Mouse (Mus musculus) liver, embryonic 12.5 days (tissue): Measurements from ENCODE around the gene Osbpl10. TPM values are rescaled to one million over a fixed set of nuclear protein-coding genes. Genes with fewer than 3 reads are reported as not detected.

Experiments
- ATAC-seq: fragments of 200-750 bp; cut with Nextera tagmentation; 2 replicates; pipeline ENCODE4 v1.8.0; 2017; ENCODE audit warnings: moderate number of reproducible peaks, mild to moderate bottlenecking, moderate library complexity
- H3K27ac ChIP-seq: fragments of 300-500 bp; sonication (generic); 2 replicates; pipeline ENCODE4 v1.5.1; 2016; ENCODE audit warnings: mild to moderate bottlenecking
- H3K27me3 ChIP-seq: fragments of 300-500 bp; sonication (generic); replicated peaks from 2 replicates; pipeline ENCODE4 v1.6.1; 2016; ENCODE audit warnings: mild to moderate bottlenecking, moderate library complexity
- H3K36me3 ChIP-seq: fragments of 300-500 bp; sonication (generic); 2 replicates; pipeline ENCODE4 v1.6.1; 2016; ENCODE audit warnings: mild to moderate bottlenecking, moderate library complexity
- H3K4me1 ChIP-seq: fragments of 300-500 bp; sonication (generic); 2 replicates; pipeline ENCODE4 v1.6.1; 2016
- H3K4me2 ChIP-seq: fragments of 300-500 bp; sonication (generic); 2 replicates; pipeline ENCODE4 v1.6.1; 2016; ENCODE audit warnings: mild to moderate bottlenecking, moderate library complexity
- H3K4me3 ChIP-seq: fragments of 300-500 bp; sonication (generic); 2 replicates; pipeline ENCODE4 v1.5.1; 2016; ENCODE audit warnings: mild to moderate bottlenecking, moderate library complexity
- H3K9ac ChIP-seq: fragments of 300-500 bp; sonication (generic); 2 replicates; pipeline ENCODE4 v1.6.1; 2016; ENCODE audit warnings: mild to moderate bottlenecking, moderate library complexity
- H3K9me3 ChIP-seq: fragments of 300-500 bp; sonication (generic); replicated peaks from 2 replicates; pipeline ENCODE4 v1.6.1; 2016; ENCODE audit warnings: mild to moderate bottlenecking, moderate library complexity
- WGBS: fragments of 180-500 bp; shearing (Covaris S2); methylation state at CpG from one replicate; pipeline ENCODE4 v1.1.7; 2016; ENCODE audit not compliant: insufficient replicate concordance; 5-methylcytosine and 5-hydroxymethylcytosine counted together
- polyA plus RNA-seq: library from polyadenylated mRNA; unstranded; fragments of >200 nt; fragmentation: Nextera tagmentation; extraction: Ambion mirVana; gene quantifications from 2 replicates; pipeline ENCODE4 v1.2.1, GENCODE M21; 2016

Osbpl10 gene
- polyA plus RNA-seq, 1 experiment from 2014 or later: 0.55 TPM

GRCm38 (mm10) chr9:115274806-115275205 lies 296.4 kb downstream of the Osbpl10 start:
- peaks cover 5% of the 10 kb centered on the region for H3K4me1 ChIP-seq
- H3K4me2 ChIP-seq: no peak overlapping the region
- no peak overlapping the region for H3K4me3 ChIP-seq
- H3K36me3 ChIP-seq: peaks cover 80% of the 10 kb centered on the region
- no peaks in the 10 kb centered on the region for H3K9me3 ChIP-seq
- no peaks in the 10 kb centered on the region for H3K27me3 ChIP-seq
- WGBS: 70% methylated on average over 6 of the region's 6 CpGs
- ATAC-seq: no peak; the same call in 1 of the 2 replicates
- H3K27ac ChIP-seq: no peak overlapping the region
- no peak overlapping the region for H3K9ac ChIP-seq

- Histone ChIP-seq H3K4me1 (peaks cover 3% of the 10 kb centered on the region; the same call in 1 of the 2 replicates), H3K27me3 (no peaks in the 10 kb centered on the region), H3K9me3 (no peaks in the 10 kb centered on the region), H3K4me2 (no peak overlapping the region), H3K9ac (no peak overlapping the region), H3K36me3 (peaks cover 73% of the 10 kb centered on the region), H3K4me3 (no peak overlapping the region), H3K27ac (no peak overlapping the region)
- no peak for ATAC-seq
- WGBS: 94% methylated on average over 1 of the region's 1 CpGs
Measured at GRCm38 (mm10) chr9:115278641-115279040, 300.3 kb downstream of the Osbpl10 start.

Other genes starting within 250 kb of the Osbpl10 start
- gene Cmtm6, start 247.5 kb upstream of the Osbpl10 start, polyA plus RNA-seq: 26.0 and 29.1 TPM in 2 replicates
- 69.9 and 70.4 TPM in 2 replicates for gene Cmtm7, start 196.7 kb upstream of the Osbpl10 start, polyA plus RNA-seq
- gene Cmtm8, start 134.4 kb upstream of the Osbpl10 start, polyA plus RNA-seq: 17.9 and 18.2 TPM in 2 replicates
- gene Gpd1l, start 44.6 kb upstream of the Osbpl10 start, polyA plus RNA-seq: 10.5 and 10.9 TPM in 2 replicates
- gene Rps27rt, start 4.2 kb downstream of the Osbpl10 start, polyA plus RNA-seq: 275 and 335 TPM in 2 replicates